Mouse (Mus musculus): ENCODE measurements around the gene Gm28047.
A peak's percentile ranks its signal among the peaks of the same experiment; 100 is the strongest.
"Not testable (repeated sequence)": the region's sequence is repeated elsewhere in the genome, so short reads cannot be mapped to it uniquely, and the experiment has no call there.

The Gm28047 gene

DNA sequence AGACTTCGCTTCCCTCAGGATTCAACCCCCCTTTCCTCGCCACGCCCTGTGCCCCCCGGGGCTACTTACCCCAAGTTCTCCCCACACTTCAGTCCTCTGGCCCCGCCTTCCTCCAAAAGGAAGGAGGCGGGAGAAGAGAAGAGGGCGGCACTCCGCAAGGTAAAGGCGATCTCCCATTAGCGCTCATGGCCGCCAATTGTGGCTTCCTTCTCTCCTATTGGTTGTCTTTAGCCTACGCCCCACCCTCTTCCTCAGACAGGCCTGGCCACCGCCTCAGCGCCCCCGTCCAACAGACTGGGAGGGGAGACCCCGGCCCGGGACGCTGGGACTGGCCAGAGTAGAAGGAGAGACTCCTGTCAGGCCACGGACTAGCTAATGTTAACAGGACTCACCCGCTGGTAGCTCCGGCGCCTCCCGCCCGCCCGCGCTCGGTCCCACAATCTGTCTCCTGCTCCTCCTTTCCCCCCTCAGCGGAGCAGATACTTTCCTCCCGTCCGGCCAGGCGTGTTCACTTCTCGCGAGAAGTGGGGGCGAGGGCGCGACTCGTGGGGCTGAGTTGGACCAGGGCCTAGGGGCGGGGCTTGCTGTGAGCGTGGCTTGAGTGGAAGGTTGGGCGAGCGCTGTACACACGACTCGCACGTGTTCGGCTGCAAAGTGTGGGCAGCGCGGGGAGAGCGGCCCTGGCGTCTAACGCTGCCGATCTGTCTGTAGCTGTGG is at the start of gene Gm28047, which contains the start of gene Atf7:
Gene Gm28047 (minus strand): TSS at position 98 of the 717 bp plus-strand sequence.
Gene Atf7 (minus strand): TSS at position 495 of the 717 bp plus-strand sequence.
- peak; percentile 99 for DNase-seq

GRCm38 (mm10) chr15:102673548-102673947 is 48.7 kb upstream of the Gm28047 start:
- no peak for DNase-seq

- peak; percentile 4 for DNase-seq
Measured at GRCm38 (mm10) chr15:102672215-102673071, 47.6 kb upstream of the Gm28047 start, which contains the start of gene Atp5g2. Atp5g2 (minus strand) TSS chr15:102672352.

DNA sequence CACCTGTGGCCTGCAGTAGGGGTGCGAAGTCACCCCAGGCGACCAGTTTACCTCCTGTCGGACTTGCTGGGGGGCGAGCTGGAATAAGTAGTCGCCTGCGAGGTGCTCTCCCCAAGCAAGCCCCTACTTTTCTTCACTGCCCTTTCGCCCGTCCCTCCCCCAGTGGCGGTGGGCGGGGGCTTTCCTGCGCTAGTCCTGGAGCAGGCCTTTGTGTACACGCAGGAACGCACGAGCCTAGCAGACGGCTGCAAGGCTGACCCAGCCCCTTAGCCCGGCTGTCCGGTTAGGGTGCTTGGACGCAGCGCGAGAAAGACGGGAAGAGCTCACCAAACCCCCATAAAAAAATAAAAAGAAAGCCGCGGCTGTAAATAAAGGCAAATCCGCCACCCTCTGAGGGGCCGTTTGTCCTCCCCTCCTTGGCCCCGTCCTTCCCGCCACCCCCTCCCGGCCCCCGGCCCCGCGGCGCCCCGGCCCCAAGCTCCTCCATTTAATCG is 46.9 kb upstream of the Gm28047 start:
- DNase-seq, result peak; percentile 60

DNA sequence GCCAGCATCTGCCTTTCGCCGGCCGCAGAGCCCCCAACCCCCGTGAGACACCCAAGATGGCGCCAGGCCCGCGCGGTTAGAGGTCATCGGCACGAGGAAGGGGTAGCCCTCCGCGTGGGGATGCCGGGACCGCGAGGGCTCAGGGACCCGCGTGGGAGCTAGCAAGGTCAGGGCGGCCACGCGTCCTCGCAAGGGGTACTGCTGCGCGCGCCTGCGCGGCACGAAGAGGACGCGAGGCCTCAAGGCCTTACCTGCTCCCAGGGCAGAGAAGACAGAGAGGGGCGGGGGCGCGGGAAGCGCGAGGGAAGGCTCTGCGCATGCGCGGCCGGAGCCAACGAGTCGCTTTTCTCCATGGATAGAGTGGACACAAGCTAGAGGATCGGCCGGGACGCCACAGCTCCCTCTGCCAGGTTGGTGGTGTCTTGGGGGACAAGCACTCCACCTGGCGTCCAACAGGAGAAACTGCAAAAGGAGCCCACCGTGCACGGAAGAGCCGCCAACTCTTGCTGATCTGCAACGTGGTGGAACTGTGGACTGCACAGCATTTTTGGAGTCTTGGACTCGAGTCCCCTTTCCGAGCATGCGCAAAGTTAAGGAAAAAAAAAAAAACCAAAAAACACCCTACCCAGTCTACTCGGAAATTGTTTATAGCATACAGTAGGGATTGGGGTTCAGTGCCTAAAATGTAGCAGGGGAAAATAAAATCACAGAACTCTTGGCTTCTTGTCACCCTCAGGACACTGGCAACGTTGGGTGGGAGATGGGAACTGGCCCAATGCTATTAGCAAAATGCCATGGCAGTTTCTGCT is 46.1 kb upstream of the Gm28047 start:
- peak; percentile 98 for DNase-seq

DNA sequence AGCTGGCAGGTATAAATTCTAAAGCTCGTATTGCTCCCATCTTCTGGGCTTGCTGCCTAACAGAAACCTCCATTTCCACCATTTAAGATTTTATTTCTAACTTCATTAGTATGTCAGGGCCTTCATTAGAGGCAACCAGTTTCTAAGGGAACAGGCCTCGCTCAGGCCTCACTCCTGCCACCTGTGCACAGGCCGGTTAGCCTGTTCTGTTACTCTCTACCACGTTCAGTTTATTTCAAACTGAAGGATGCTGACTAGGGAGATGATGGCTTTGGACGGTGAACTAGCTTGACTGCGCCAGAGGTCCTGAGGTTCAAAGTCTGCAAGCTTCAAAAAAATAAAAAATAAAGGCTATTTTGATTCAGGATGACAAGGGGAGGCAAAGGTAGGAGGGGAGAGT is 45.4 kb upstream of the Gm28047 start:
- DNase-seq, result no peak

DNA sequence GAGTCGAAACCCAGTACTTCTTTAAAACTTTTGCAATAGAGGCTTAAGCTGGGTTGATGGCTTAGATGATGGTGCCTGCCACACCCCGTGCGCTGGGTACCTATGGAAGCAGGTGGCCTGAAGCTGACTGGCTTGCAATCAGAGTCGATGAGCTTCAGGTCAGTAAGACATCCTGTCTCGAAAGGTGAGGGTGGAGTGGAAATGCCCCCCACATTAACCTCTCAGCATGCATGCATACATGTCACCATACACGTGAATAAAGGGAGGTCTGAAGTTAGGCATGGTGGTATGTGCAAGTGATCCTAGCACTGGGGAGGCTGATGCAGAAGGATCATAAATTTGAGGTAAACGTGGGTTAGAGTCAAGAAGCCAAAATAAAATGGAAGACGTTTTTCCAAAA is 44.7 kb upstream of the Gm28047 start:
- no peak for DNase-seq

DNA sequence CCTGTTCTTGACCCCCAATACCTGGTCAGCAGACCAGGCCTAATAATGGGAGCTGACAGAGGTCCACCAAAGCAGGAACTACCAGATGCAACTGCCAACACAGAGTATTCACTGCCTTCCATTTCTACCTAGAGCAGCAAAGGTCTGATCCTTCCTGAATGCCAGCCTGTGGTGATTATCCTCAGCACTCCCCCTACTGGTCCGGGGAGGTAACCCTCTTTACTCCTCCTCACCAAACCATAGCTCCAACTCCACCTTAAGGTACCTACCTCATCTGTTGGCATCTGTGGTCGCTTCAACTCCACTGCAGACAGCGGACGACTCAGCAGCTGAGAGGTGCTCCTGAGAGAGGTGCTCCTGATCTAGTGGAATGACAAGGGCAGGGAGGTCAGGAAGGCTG is 40.6 kb upstream of the Gm28047 start:
- peak; percentile 64 for DNase-seq

- no peak for DNase-seq
Measured at GRCm38 (mm10) chr15:102663825-102664224, 39.0 kb upstream of the Gm28047 start.

- DNase-seq, result not testable (repeated sequence)
Measured at GRCm38 (mm10) chr15:102662601-102663000, 37.7 kb upstream of the Gm28047 start.

- no peak for DNase-seq
Measured at GRCm38 (mm10) chr15:102657926-102658381, 33.1 kb upstream of the Gm28047 start.

- no peak for DNase-seq
Measured at GRCm38 (mm10) chr15:102656658-102657057, 31.8 kb upstream of the Gm28047 start.

DNA sequence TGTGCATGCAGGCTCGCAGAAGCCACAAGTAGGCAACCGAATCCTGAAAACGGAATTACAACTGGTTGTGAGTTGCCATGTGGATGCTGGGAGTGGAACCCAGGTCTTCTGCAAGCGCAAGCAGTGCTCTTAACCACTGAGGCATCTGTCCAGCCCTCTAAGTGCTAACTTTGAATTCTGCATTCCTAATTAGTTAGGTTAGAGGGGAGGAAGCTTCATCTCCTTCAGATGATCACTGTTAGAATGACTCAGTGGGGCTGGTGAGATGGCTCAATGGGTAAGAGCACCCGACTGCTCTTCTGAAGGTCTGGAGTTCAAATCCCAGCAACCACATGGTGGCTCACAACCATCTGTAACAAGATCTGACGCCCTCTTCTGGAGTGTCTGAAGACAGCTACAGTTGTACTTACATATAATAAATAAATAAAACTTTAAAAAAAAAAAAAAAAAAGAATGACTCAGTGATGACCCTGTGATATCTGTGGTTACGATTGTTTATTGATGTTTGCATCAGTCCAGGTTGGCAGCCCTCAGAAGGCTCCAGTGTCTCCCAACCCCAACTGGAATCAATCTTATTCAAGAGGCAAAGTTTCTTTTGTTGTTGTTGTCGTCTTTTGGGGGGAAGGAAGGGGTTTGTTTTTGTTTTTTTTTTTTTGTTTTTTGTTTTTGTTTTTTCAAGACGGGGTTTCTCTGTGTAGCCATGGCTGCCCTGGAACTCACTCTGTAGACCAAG is 27.2 kb upstream of the Gm28047 start:
- not testable (repeated sequence) for DNase-seq

- no peak for DNase-seq
Measured at GRCm38 (mm10) chr15:102651107-102651506, 26.2 kb upstream of the Gm28047 start.

DNA sequence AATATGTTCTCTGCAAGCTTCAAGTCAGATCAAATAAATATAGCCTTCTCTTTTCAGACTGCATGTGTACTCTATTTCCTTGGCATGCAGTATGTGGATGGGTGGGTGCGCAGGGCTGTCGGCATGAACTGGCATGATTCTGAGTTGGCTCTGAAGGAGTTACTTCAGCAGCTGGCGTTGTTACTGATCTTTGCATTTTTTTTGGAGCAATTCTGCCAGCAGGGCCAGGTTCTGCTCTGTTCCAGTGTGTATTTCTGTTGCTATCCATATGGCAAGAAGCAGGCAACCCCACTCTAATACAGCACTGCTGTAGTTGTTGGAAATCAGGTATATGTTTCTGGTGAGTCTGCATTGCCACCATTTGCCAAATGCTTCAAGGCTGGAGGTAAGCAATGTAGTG is 10.9 kb upstream of the Gm28047 start:
- no peak for DNase-seq

DNA sequence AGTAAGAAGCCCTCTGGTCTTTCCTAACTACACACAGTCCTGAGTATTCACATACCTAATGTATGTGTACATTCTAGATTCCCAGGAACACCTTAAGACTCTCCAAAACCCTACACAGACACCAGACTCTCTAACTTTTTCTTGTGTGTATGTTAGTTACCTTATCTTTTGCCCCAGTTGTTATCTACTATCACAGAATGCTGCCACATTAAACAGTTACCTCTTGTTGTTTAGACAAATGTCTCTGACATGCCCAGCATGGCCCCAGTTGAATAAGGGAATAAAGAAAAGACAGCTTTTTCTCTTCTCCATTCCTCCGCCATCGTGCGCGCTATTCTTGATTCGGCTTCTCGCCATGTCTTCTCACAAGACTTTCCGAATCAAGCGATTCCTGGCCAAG is 9.8 kb upstream of the Gm28047 start:
- DNase-seq, result no peak

GRCm38 (mm10) chr15:102625687-102626055 is 804 bp upstream of the Gm28047 start:
- no peak for DNase-seq

DNA sequence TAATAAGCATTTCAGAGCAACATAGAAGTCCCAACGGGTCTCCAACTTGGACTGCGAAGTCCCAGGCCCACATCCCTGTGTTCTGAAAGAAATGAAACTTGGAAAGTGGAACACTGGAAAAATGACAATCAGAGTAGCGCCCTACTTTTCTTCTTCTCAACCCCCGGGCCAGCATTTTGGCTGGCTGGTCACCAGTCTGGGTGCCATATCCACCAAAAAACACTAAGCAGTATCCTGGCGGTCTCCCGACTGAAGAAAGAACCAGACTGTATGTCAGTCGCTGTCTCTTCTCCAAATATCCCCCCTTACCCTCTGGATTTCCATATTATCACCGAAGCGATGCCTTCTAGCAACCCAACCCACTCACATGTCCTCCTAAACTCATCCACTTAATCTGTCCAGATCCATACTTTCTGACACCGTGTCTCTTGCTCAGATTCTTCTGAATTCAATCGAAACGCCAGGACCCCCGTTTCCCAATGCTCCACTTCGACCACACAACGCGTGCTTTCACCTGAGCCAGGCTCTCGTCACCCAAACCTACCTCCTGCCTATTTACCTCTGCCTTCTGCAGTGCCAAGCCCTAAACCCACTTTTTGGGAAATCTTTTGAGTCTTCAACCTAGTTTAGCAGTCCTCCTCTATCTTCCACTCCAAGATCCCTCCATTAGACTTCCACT is 437 bp downstream of the Gm28047 start:
- peak; percentile 2 for DNase-seq

DNA sequence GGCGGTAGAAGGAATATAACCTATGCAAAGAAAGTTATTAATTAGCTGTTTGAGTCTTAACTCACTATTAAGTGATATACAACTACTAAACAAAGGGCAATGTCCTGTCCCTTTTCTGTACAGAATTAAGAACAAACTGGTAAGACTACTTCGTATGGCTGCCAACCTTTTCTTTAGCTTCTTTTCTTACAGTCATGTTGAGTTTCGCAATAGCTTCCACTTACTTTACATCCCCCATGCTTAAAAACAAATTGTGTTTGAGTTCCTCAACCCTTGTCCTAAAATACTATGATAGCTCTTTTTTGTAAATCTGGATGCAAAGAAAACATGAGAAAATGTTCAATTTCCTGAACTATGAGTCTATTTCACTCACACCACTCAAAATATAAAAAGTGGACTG is 1.7 kb downstream of the Gm28047 start:
- no peak for DNase-seq

- DNase-seq, result no peak
Measured at GRCm38 (mm10) chr15:102622536-102622935, 2.3 kb downstream of the Gm28047 start.

- DNase-seq, result no peak
Measured at GRCm38 (mm10) chr15:102620765-102621164, 4.1 kb downstream of the Gm28047 start.
